Mouse (Mus musculus) neutrophil, adult 83 days (primary cell): ENCODE measurements around the gene Cib1. TPM values are rescaled to one million over a fixed set of nuclear protein-coding genes. Genes with fewer than 3 reads are reported as not detected.

Experiments used
- total RNA-seq, 2 experiments: library from RNA; stranded (reverse); gene quantifications; one replicate each; pipeline ENCODE4 v1.2.4; 2023

Gene Cib1
- 10 to 100 TPM; 78.9 to 85.8 TPM for total RNA-seq

GRCm38 (mm10) chr7:80232489-80233029 lies at the start of gene Cib1, which contains the start of gene Gdpgp1:
Gene Cib1, minus strand, starts transcription at chr7:80232813.
Gene Gdpgp1, plus strand, starts transcription at chr7:80232865.

GRCm38 (mm10) chr7:80268897-80269750 lies 36.5 kb upstream of the Cib1 start, which contains the start of gene Vps33b:
Gene Vps33b, plus strand, starts transcription at chr7:80269649.

GRCm38 (mm10) chr7:80260625-80261371 lies 28.2 kb upstream of the Cib1 start, which contains the start of gene Ngrn:
Gene Ngrn, plus strand, starts transcription at chr7:80261215.

GRCm38 (mm10) chr7:80246148-80246721 lies 13.6 kb upstream of the Cib1 start, which contains the start of gene Ttll13:
Gene Ttll13, plus strand, starts transcription at chr7:80246376.

GRCm38 (mm10) chr7:80186531-80187296 lies 45.9 kb downstream of the Cib1 start, which contains the start of gene Sema4b:
Gene Sema4b, plus strand, starts transcription at chr7:80186841.

Other genes with a start within 250 kb of the Cib1 start
- gene Zfp710, start 208.0 kb downstream of the Cib1 start, total RNA-seq, result 100 to 1,000 TPM; 123 to 131 TPM
- gene Idh2, start 117.4 kb downstream of the Cib1 start, total RNA-seq, result 10 to 100 TPM; 41.2 to 46.8 TPM
- 10 to 100 TPM; 23.2 to 28.9 TPM for gene Sema4b, start 46.0 kb downstream of the Cib1 start, total RNA-seq
- gene Gdpgp1, start 52 bp upstream of the Cib1 start, total RNA-seq, result 1 to 10 TPM; 2.4 to 3.3 TPM
- 1 to 10 TPM in 1 of 2 experiments, under 1 TPM in 1; 0.31 to 1.0 TPM for gene Ttll13, start 13.6 kb upstream of the Cib1 start, total RNA-seq
- 10 to 100 TPM; 14.8 to 15.2 TPM for gene Ngrn, start 28.4 kb upstream of the Cib1 start, total RNA-seq
- gene Vps33b, start 36.8 kb upstream of the Cib1 start, total RNA-seq, result 10 to 100 TPM; 12.6 to 14.4 TPM
- 100 to 1,000 TPM in 1 of 2 experiments, 10 to 100 TPM in 1; 99.2 to 104 TPM for gene Prc1, start 61.6 kb upstream of the Cib1 start, total RNA-seq
- gene Rccd1, start 91.6 kb upstream of the Cib1 start, total RNA-seq, result 1 to 10 TPM; 4.9 to 5.9 TPM
- 10 to 100 TPM; 43.0 to 53.3 TPM for gene Unc45a, start 108.2 kb upstream of the Cib1 start, total RNA-seq
- 10 to 100 TPM in 1 of 2 experiments, 1 to 10 TPM in 1; 6.1 to 13.9 TPM for gene Hddc3, start 110.3 kb upstream of the Cib1 start, total RNA-seq
- 10 to 100 TPM; 33.7 to 35.2 TPM for gene Man2a2, start 138.6 kb upstream of the Cib1 start, total RNA-seq
- gene Fes, start 155.1 kb upstream of the Cib1 start, total RNA-seq, result 100 to 1,000 TPM; 532 to 573 TPM
- 100 to 1,000 TPM; 121 to 137 TPM for gene Furin, start 172.6 kb upstream of the Cib1 start, total RNA-seq